Mouse (Mus musculus) limb, embryonic 12.5 days (tissue): ENCODE measurements around the gene Arhgef15. TPM values are rescaled to one million over a fixed set of nuclear protein-coding genes. Genes with fewer than 3 reads are reported as not detected.
"Not testable (repeated sequence)": the region's sequence is repeated elsewhere in the genome, so short reads cannot be mapped to it uniquely, and the experiment has no call there.

Experiments used
- ATAC-seq: fragments of 200-750 bp; cut with Nextera tagmentation; 2 replicates; pipeline ENCODE4 v1.8.0; 2017; ENCODE audit warnings: low read depth, moderate TSS enrichment; ENCODE audit not compliant: insufficient number of reproducible peaks, insufficient read depth, low FRiP score, low TSS enrichment
- H3K27ac ChIP-seq: fragments of 300-500 bp; sonication (generic); 2 replicates; pipeline ENCODE4 v1.5.1; 2016; ENCODE audit warnings: mild to moderate bottlenecking, moderate library complexity
- H3K27me3 ChIP-seq: fragments of 300-500 bp; sonication (generic); 2 replicates; pipeline ENCODE4 v1.6.1; 2016; ENCODE audit warnings: mild to moderate bottlenecking, moderate library complexity
- H3K36me3 ChIP-seq: fragments of 300-500 bp; sonication (generic); 2 replicates; pipeline ENCODE4 v1.6.1; 2016; ENCODE audit warnings: mild to moderate bottlenecking, moderate library complexity
- H3K4me1 ChIP-seq: fragments of 300-500 bp; sonication (generic); replicated peaks from 2 replicates; pipeline ENCODE4 v1.6.1; 2016
- H3K4me2 ChIP-seq: fragments of 300-500 bp; sonication (generic); 2 replicates; pipeline ENCODE4 v1.6.1; 2016; ENCODE audit warnings: mild to moderate bottlenecking, moderate library complexity
- H3K4me3 ChIP-seq: fragments of 300-500 bp; sonication (generic); replicated peaks from 2 replicates; pipeline ENCODE4 v1.5.1; 2016; ENCODE audit warnings: mild to moderate bottlenecking
- H3K9ac ChIP-seq: fragments of 300-500 bp; sonication (generic); replicated peaks from 2 replicates; pipeline ENCODE4 v1.6.1; 2016; ENCODE audit warnings: mild to moderate bottlenecking, moderate library complexity
- H3K9me3 ChIP-seq: fragments of 300-500 bp; sonication (generic); 2 replicates; pipeline ENCODE4 v1.6.1; 2016; ENCODE audit warnings: mild to moderate bottlenecking, moderate library complexity
- WGBS: fragments of 180-500 bp; shearing (Covaris S2); methylation state at CpG from one replicate; pipeline ENCODE4 v1.1.7; 2016; 5-methylcytosine and 5-hydroxymethylcytosine counted together
- polyA plus RNA-seq: library from polyadenylated mRNA; unstranded; fragments of >200 nt; fragmentation: Nextera tagmentation; extraction: Ambion mirVana; gene quantifications from 2 replicates; pipeline ENCODE4 v1.2.1, GENCODE M21; 2016

Gene Arhgef15
- polyA plus RNA-seq, 1 experiment from 2014 or later, result 6.1 TPM

DNA sequence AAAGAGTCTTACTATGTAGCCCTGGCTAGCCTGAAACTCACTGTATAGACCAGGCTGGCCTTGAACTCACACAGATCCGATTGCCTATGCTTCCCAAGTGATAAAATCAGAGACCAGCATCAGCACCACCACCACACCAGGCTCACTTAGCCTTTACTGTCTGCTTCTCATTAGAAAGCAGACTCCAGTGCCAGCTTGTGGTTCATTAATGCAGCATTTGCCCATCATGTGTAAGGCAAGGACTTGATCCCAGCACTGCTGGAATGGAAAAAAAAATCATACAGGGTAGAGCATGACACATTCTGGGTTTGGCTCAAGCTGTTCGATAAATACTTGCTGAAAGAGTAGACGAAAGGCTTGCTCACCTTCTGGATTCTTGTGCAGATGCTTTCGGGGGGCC, 11.3 kb downstream of the Arhgef15 start:
- no peaks in the 10 kb centered on the region for H3K9me3 ChIP-seq
- no peak overlapping the region for H3K27ac ChIP-seq
- no peak overlapping the region for H3K4me2 ChIP-seq
- no peaks in the 10 kb centered on the region for H3K36me3 ChIP-seq
- no peak overlapping the region for H3K9ac ChIP-seq
- H3K4me3 ChIP-seq, result no peak overlapping the region
- 0 out of 2 replicates have a peak, but pooled peaks cover 6% of the 10 kb centered on the region for H3K4me1 ChIP-seq
- peaks cover 40% of the 10 kb centered on the region for H3K27me3 ChIP-seq
- WGBS, result 82% methylated on average over 4 of the region's 4 CpGs
- no peak for ATAC-seq

DNA sequence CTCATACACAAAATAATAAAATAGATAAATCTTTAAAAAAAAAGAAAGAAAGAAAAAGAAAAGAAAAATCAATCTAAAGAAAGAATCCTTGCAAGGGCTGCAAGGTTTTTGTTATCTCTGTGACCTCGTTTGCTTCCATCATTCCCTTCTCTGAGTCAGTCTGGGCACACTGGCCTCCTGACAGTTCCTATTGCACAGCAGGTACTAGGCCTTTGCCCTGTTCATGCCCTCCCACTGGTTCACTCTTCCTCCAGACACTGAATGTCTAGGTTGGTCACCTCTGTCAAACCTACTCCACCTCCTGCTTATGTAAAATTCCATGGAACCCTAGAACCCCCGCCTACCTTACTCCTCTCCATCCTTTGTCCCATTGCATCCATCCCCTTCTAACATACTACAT, 12.0 kb downstream of the Arhgef15 start:
- Histone ChIP-seq H3K36me3 (no peaks in the 10 kb centered on the region), H3K9me3 (no peaks in the 10 kb centered on the region), H3K4me1 (peaks cover 10% of the 10 kb centered on the region; the same call in 1 of the 2 replicates), H3K27me3 (peaks cover 37% of the 10 kb centered on the region), H3K4me2 (no peak overlapping the region), H3K9ac (no peak overlapping the region), H3K27ac (no peak overlapping the region), H3K4me3 (no peak overlapping the region)
- WGBS, result 75% methylated on average over 2 of the region's 2 CpGs
- no peak for ATAC-seq

DNA sequence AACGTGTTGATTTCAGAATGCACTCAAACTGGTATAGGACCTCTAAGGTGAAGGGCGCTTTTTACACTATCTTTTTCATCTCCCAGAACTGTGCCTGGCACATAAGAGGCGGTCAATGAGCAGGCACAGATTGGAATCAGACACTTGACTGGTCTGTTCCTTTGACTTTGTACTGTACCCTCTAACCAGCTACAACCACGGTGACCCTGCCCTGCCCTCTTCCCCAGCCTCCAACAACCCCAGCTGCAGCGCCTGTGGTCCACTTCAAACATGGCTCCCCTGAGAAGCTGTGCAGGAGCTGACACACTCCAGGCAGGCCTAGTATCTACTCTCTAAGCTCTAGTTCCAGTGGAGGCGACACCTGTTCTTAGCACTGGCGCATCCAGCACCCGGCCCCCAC, 14.5 kb downstream of the Arhgef15 start:
- Histone ChIP-seq H3K4me3 (no peak overlapping the region), H3K36me3 (no peaks in the 10 kb centered on the region), H3K4me1 (peaks cover 13% of the 10 kb centered on the region; the same call in 1 of the 2 replicates), H3K4me2 (no peak overlapping the region), H3K27ac (no peak overlapping the region), H3K9me3 (no peaks in the 10 kb centered on the region), H3K27me3 (peaks cover 22% of the 10 kb centered on the region), H3K9ac (no peak overlapping the region)
- WGBS, result 86% methylated on average over 8 of the region's 8 CpGs
- ATAC-seq, result no peak

DNA sequence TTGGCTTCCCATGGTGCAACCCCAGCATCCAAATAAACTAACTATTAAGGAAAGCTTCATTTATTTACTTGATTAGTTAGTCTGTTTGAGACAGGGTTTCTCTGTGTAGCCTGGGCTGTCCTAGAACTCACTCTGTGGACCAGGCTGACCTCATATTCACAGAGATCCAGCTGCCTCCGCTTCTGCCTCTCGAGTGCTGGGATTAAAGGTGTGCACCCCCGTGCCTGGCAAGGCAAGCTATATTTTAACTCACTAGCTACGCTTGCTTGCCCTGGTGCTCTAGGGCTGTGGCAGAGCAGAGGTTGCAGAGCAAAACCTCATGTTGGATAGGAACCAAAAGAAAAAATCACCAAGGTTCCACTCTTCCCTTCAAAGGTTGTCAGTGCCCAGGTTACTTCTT, 16.8 kb downstream of the Arhgef15 start:
- peak overlapping the region; percentile 45 for H3K4me3 ChIP-seq
- H3K9ac ChIP-seq, result peak overlapping the region; percentile 56
- ATAC-seq, result no peak
- H3K4me1 ChIP-seq, result peaks cover 7% of the 10 kb centered on the region; the same call in 1 of the 2 replicates
- no peak overlapping the region for H3K27ac ChIP-seq
- H3K9me3 ChIP-seq, result no peaks in the 10 kb centered on the region
- 60% methylated on average over 4 of the region's 4 CpGs for WGBS
- H3K36me3 ChIP-seq, result no peaks in the 10 kb centered on the region
- H3K27me3 ChIP-seq, result 0 out of 2 replicates have a peak, but pooled peaks cover under 1% of the 10 kb centered on the region
- peak overlapping the region; percentile 64 for H3K4me2 ChIP-seq

DNA sequence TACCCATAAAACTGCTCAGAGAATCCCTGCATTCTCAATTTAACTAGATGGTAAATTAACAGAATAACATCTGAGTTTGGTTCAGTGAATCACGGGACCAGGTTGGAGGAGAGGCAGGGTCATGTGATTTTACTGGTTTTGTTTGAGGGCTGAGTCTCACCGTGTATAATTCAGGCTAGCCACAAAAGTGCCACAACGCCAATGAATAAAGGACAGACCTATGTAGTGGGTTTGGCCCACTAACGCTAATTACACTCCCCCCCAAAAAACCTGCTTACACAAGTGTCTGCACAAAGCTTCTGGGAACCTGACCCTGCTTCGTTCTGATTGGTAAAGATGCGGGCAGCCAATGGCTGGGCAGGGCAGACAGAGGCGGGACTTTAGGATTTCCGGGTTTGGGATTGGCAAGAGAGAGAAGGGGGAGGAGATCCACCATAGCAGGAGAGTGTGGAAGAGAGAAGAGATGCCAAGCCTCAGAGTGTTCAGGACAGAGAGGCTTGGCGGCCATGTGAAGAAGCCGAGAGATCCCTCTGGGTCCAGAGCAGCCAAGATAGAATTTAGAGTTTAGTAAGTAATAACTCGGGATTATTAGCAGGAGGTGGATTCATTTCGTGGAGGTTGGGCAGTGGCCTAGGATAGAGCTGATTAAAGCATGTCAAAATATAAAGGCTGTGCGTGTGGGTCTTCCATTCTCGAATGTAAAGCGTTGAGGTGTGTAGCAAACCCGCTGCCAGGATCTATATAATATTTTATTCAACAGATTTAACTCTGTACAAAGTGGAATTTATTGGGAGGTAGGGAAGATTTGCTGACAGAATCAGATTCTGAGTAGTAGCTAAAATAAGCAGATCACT, 17.6 kb downstream of the Arhgef15 start:
- WGBS, result 4% methylated on average over 16 of the region's 16 CpGs
- ATAC-seq, result peak; percentile 99

DNA sequence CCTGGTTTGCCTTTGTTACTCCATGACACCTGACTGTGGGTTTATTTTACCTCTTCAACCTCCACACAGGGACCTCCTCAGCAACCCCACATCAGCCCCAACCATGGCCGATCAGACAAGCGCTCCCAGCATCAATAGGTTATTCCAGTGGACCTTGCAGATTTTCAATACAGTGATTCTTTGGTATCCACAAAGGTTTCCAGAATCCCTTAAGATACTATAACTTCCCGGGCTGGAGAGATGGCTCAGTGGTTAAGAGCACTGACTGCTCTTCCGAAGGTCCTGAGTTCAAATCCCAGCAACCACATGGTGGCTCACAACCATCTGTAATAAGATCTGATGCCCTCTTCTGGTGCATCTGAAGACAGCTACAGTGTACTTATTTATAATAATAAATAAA, 20.3 kb downstream of the Arhgef15 start:
- not testable (repeated sequence) for H3K9me3 ChIP-seq, ATAC-seq

More for the DNA sequence above, 17.6 kb downstream of the Arhgef15 start:
- no peak overlapping the region; the same call in 1 of the 2 replicates for H3K27ac ChIP-seq
- peak overlapping the region; percentile 56 for H3K9ac ChIP-seq
- no peaks in the 10 kb centered on the region for H3K9me3 ChIP-seq
- no peaks in the 10 kb centered on the region for H3K27me3 ChIP-seq
- H3K4me2 ChIP-seq, result peak overlapping the region; percentile 64
- H3K4me3 ChIP-seq, result peak overlapping the region; percentile 45
- peaks cover 7% of the 10 kb centered on the region; the same call in 1 of the 2 replicates for H3K4me1 ChIP-seq
- no peaks in the 10 kb centered on the region for H3K36me3 ChIP-seq

DNA sequence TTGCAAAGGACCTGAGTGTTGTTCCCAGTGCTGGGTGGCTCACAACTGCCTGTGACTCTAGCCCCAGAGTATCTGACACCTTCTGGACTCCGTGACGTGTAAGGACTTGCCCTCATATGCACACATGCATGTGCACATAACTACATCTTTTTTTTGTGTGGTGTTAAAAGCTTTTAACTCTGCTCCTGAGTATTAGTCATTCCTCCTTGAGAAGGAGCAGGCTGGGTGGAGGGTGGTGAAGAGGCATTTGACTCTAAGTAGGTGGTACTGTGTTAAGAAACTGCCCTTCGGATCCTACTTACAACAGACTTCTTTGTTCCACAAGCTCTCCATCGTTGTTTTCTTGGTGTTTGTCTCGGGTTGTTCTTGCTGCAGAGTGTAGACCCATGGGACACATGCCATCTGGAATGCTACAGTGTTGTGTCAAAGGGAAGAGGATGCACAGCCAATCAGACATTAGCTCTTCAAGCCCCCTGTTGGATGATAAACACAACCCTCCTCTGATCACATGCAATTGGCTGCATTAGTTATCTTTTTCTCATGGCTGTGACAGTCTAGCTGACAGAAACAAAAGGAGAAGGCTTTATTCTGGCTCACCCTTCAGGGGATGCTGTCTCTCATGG, 23.3 kb downstream of the Arhgef15 start:
- Histone ChIP-seq H3K36me3 (no peaks in the 10 kb centered on the region), H3K27me3 (no peaks in the 10 kb centered on the region), H3K4me1 (no peaks in the 10 kb centered on the region), H3K27ac (no peak overlapping the region), H3K4me2 (no peak overlapping the region), H3K4me3 (no peak overlapping the region), H3K9me3 (no peaks in the 10 kb centered on the region), H3K9ac (no peak overlapping the region)
- WGBS, result 80% methylated on average over 5 of the region's 5 CpGs
- no peak for ATAC-seq

More for the DNA sequence above, 20.3 kb downstream of the Arhgef15 start:
- H3K27me3 ChIP-seq, H3K36me3 ChIP-seq, H3K9ac ChIP-seq, H3K4me2 ChIP-seq, H3K27ac ChIP-seq, H3K4me1 ChIP-seq, H3K4me3 ChIP-seq: not testable (repeated sequence)
- WGBS, result 83% methylated on average over 4 of the region's 4 CpGs

DNA sequence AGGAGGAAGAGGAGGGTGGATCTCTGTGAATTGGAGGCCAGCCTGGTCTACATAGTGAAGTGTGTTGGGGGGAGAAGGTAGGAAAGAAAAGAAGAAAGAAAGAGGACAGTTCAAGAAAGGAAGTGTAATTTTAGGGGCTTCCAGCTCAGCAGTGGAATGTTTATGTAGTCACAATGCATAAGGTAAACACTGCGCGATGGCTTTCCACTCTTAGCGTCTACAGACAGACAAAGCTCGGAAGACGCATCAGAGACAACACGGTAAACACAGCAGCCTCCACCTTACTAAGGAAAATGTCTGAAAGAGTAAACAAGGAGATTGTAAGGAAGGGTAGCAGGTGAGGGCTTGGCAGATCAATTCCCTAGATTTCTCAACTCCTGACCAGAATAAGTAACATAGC, 27.3 kb downstream of the Arhgef15 start:
- no peaks in the 10 kb centered on the region for H3K36me3 ChIP-seq
- H3K9ac ChIP-seq, result no peak overlapping the region
- no peaks in the 10 kb centered on the region for H3K4me1 ChIP-seq
- no peak overlapping the region for H3K4me3 ChIP-seq
- no peak overlapping the region for H3K4me2 ChIP-seq
- ATAC-seq, result no peak
- H3K9me3 ChIP-seq, result no peaks in the 10 kb centered on the region
- WGBS, result 81% methylated on average over 6 of the region's 6 CpGs
- no peaks in the 10 kb centered on the region for H3K27me3 ChIP-seq
- no peak overlapping the region for H3K27ac ChIP-seq

DNA sequence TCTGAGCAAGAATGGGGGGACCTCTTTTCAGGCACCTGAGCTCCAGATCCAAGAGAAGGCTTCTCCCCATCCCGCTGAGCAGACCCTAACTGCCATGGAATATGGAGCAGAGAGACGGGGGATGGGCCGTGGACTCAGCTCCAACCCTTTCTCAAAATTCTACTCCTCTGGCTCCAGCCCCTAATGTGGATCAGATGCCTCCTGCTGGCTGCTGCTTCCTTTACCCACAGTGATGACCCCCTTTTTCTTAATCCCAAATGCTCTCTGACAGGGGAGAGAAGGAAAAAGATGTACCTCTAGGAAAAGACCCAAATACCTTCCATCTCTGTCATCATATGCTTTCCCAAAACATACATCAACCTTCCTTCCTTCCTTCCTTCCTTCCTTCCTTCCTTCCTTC, 30.3 kb downstream of the Arhgef15 start, which contains the start of gene Odf4:
Odf4 (minus strand) TSS at position 101 of the 400 bp plus-strand sequence.
- H3K9ac ChIP-seq, result no peak within 1 kb of the TSS
- H3K4me3 ChIP-seq, result no peak within 1 kb of the TSS
- 78% methylated on average over 3 of the region's 3 CpGs for WGBS
- no peak within 1 kb of the TSS for H3K4me2 ChIP-seq
- 0 out of 2 replicates have a peak, but pooled peaks cover 4% of the 10 kb centered on the region for H3K27me3 ChIP-seq
- 0 out of 2 replicates have a peak, but pooled peaks cover 6% of the 10 kb centered on the region for H3K4me1 ChIP-seq
- H3K9me3 ChIP-seq, result no peaks in the 10 kb centered on the region
- no peak for ATAC-seq
- no peak within 1 kb of the TSS for H3K27ac ChIP-seq
- H3K36me3 ChIP-seq, result no peaks in the 10 kb centered on the region

DNA sequence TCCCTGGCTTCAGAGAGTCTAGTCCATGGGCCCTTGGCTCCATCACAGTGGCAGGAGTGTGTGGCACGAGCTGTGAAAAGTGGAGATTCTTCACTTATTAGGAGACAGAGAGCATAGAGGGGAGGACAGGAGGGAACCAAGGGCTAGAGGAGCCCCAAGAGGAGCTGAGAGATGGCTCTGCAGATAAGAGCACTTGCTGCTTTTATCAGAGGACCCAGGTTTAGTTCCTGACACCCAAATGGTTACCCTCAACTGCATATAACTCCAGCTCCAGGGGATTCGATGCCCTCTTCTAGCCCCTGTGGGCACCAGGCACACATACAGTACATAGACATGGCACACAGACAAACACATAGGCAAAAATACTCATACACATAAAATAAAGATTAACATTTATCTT, 32.5 kb downstream of the Arhgef15 start:
- Histone ChIP-seq H3K9ac (no peak overlapping the region), H3K9me3 (no peaks in the 10 kb centered on the region)
- WGBS, result 86% methylated on average over 2 of the region's 2 CpGs

DNA sequence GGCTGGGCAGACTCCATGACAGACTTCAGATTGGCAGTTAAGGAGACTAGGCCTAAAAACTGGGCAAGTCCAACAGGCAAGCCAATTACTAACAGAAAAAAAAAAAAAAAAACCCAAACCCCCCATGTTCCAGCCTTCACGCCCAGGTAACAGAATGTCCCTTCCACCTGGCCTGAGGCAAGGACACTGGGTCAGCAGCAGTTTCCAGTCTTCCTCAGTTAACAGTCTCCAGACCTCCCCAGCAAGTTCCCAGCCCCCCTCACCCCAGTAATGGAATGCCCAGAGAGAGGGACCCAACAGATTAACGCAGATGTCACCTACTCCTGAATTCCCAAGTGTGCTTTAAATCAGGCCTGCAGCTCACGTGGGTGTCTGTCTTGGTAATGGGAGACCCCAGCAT, 34.1 kb downstream of the Arhgef15 start:
- H3K9ac ChIP-seq, result no peak overlapping the region
- no peaks in the 10 kb centered on the region for H3K9me3 ChIP-seq
- 42% methylated on average over 3 of the region's 3 CpGs for WGBS
- H3K27me3 ChIP-seq, result 0 out of 2 replicates have a peak, but pooled peaks cover 4% of the 10 kb centered on the region
- ATAC-seq, result no peak
- 0 out of 2 replicates have a peak, but pooled peaks cover 8% of the 10 kb centered on the region for H3K4me1 ChIP-seq
- H3K4me2 ChIP-seq, result no peak overlapping the region
- no peak overlapping the region for H3K4me3 ChIP-seq
- no peaks in the 10 kb centered on the region for H3K36me3 ChIP-seq
- H3K27ac ChIP-seq, result no peak overlapping the region

More for the DNA sequence above, 32.5 kb downstream of the Arhgef15 start:
- no peak for ATAC-seq
- H3K4me1 ChIP-seq, result 0 out of 2 replicates have a peak, but pooled peaks cover 8% of the 10 kb centered on the region
- no peak overlapping the region for H3K4me2 ChIP-seq
- no peak overlapping the region for H3K27ac ChIP-seq
- no peak overlapping the region for H3K4me3 ChIP-seq
- no peaks in the 10 kb centered on the region for H3K36me3 ChIP-seq
- H3K27me3 ChIP-seq, result 0 out of 2 replicates have a peak, but pooled peaks cover 4% of the 10 kb centered on the region
